Mouse (Mus musculus) hindbrain, embryonic 10.5 days (tissue): ENCODE results near the gene Gm42906. TPM values are rescaled to one million over a fixed set of nuclear protein-coding genes. Genes with fewer than 3 reads are reported as not detected.

Experiments
- DNase-seq: peaks from one replicate; pipeline ENCODE4 v3.0.0-alpha.2; 2017; ENCODE audit warnings: low spot score
- H3K27ac ChIP-seq: fragments of 300-500 bp; sonication (generic); 2 replicates; pipeline ENCODE4 v1.5.1; 2016; ENCODE audit warnings: mild to moderate bottlenecking, moderate library complexity
- H3K27me3 ChIP-seq: fragments of 300-500 bp; sonication (generic); 2 replicates; pipeline ENCODE4 v1.6.1; 2016; ENCODE audit warnings: mild to moderate bottlenecking; ENCODE audit not compliant: poor library complexity, insufficient read depth, severe bottlenecking
- H3K36me3 ChIP-seq: fragments of 300-500 bp; sonication (generic); 2 replicates; pipeline ENCODE4 v1.6.1; 2016; ENCODE audit warnings: mild to moderate bottlenecking, moderate library complexity
- H3K4me1 ChIP-seq: fragments of 300-500 bp; sonication (generic); replicated peaks from 2 replicates; pipeline ENCODE4 v1.6.1; 2016; ENCODE audit warnings: mild to moderate bottlenecking
- H3K4me3 ChIP-seq: fragments of 300-500 bp; sonication (generic); 2 replicates; pipeline ENCODE4 v1.5.1; 2016; ENCODE audit warnings: mild to moderate bottlenecking, moderate library complexity
- H3K9me3 ChIP-seq: fragments of 300-500 bp; sonication (generic); 2 replicates; pipeline ENCODE4 v1.6.1; 2016; ENCODE audit warnings: mild to moderate bottlenecking, moderate library complexity
- WGBS: fragments of 180-500 bp; shearing (Covaris S2); methylation state at CpG from one replicate; pipeline ENCODE4 v1.1.7; 2016; 5-methylcytosine and 5-hydroxymethylcytosine counted together
- polyA plus RNA-seq: library from polyadenylated mRNA; unstranded; fragments of >200 nt; fragmentation: Nextera tagmentation; extraction: Ambion mirVana; gene quantifications from 2 replicates; pipeline ENCODE4 v1.2.1, GENCODE M21; 2016

Gm42906 gene
- not detected in 2 replicates for polyA plus RNA-seq

GRCm38 (mm10) chr5:151428113-151428756 is at the start of gene Gm42906:
Gene Gm42906, minus strand, starts transcription at chr5:151428163.
- 75% methylated on average over 3 of the region's 3 CpGs for WGBS

GRCm38 (mm10) chr5:151445695-151446094 is 17.7 kb upstream of the Gm42906 start:
- DNase-seq = no peak
- Histone ChIP-seq H3K27me3 (no peaks in the 10 kb centered on the region), H3K4me3 (no peak overlapping the region), H3K9me3 (no peaks in the 10 kb centered on the region), H3K27ac (no peak overlapping the region), H3K36me3 (no peaks in the 10 kb centered on the region), H3K4me1 (no peaks in the 10 kb centered on the region)

More at GRCm38 (mm10) chr5:151428113-151428756, at the start of gene Gm42906:
- Histone ChIP-seq H3K27me3 (no peaks in the 10 kb centered on the region), H3K36me3 (no peaks in the 10 kb centered on the region), H3K9me3 (no peaks in the 10 kb centered on the region), H3K27ac (no peak within 1 kb of the TSS), H3K4me1 (0 out of 2 replicates have a peak, but pooled peaks cover 7% of the 10 kb centered on the region), H3K4me3 (no peak within 1 kb of the TSS)
- no peak for DNase-seq

GRCm38 (mm10) chr5:151435106-151435505 is 7.1 kb upstream of the Gm42906 start:
- no peaks in the 10 kb centered on the region for H3K27me3 ChIP-seq
- no peak for DNase-seq
- H3K4me1 ChIP-seq = 0 out of 2 replicates have a peak, but pooled peaks cover 7% of the 10 kb centered on the region
- no peaks in the 10 kb centered on the region for H3K9me3 ChIP-seq
- no peaks in the 10 kb centered on the region for H3K36me3 ChIP-seq
- H3K4me3 ChIP-seq = no peak overlapping the region
- H3K27ac ChIP-seq = no peak overlapping the region

- no peak overlapping the region for H3K27ac ChIP-seq
- H3K9me3 ChIP-seq = no peaks in the 10 kb centered on the region
- no peaks in the 10 kb centered on the region for H3K36me3 ChIP-seq
- H3K27me3 ChIP-seq = no peaks in the 10 kb centered on the region
- 81% methylated on average over 3 of the region's 3 CpGs for WGBS
- DNase-seq = no peak
- H3K4me3 ChIP-seq = no peak overlapping the region
- H3K4me1 ChIP-seq = 0 out of 2 replicates have a peak, but pooled peaks cover 7% of the 10 kb centered on the region
Measured at GRCm38 (mm10) chr5:151426466-151426865, 1.5 kb downstream of the Gm42906 start.

GRCm38 (mm10) chr5:151422692-151423091 is 5.3 kb downstream of the Gm42906 start:
- no peaks in the 10 kb centered on the region for H3K27me3 ChIP-seq
- no peaks in the 10 kb centered on the region for H3K9me3 ChIP-seq
- H3K4me1 ChIP-seq = no peaks in the 10 kb centered on the region
- no peaks in the 10 kb centered on the region for H3K36me3 ChIP-seq
- H3K27ac ChIP-seq = no peak overlapping the region
- WGBS = 94% methylated on average over 6 of the region's 6 CpGs
- DNase-seq = no peak
- H3K4me3 ChIP-seq = no peak overlapping the region

- DNase-seq = no peak
- no peaks in the 10 kb centered on the region for H3K9me3 ChIP-seq
- WGBS = 78% methylated on average over 7 of the region's 7 CpGs
- H3K4me3 ChIP-seq = no peak overlapping the region
- H3K27me3 ChIP-seq = no peaks in the 10 kb centered on the region
- no peak overlapping the region for H3K27ac ChIP-seq
- no peaks in the 10 kb centered on the region for H3K36me3 ChIP-seq
- H3K4me1 ChIP-seq = no peaks in the 10 kb centered on the region
Measured at GRCm38 (mm10) chr5:151421859-151422258, 6.1 kb downstream of the Gm42906 start.

GRCm38 (mm10) chr5:151418551-151418950 is 9.4 kb downstream of the Gm42906 start:
- 86% methylated on average over 2 of the region's 2 CpGs for WGBS
- H3K4me1 ChIP-seq = no peaks in the 10 kb centered on the region
- H3K27ac ChIP-seq = no peak overlapping the region
- H3K4me3 ChIP-seq = no peak overlapping the region
- DNase-seq = no peak
- no peaks in the 10 kb centered on the region for H3K36me3 ChIP-seq
- no peaks in the 10 kb centered on the region for H3K9me3 ChIP-seq
- no peaks in the 10 kb centered on the region for H3K27me3 ChIP-seq

GRCm38 (mm10) chr5:151417421-151418038 is 10.4 kb downstream of the Gm42906 start:
- Histone ChIP-seq H3K36me3 (no peaks in the 10 kb centered on the region), H3K4me1 (no peaks in the 10 kb centered on the region), H3K4me3 (no peak overlapping the region), H3K27ac (no peak overlapping the region), H3K27me3 (no peaks in the 10 kb centered on the region), H3K9me3 (no peaks in the 10 kb centered on the region)
- no peak for DNase-seq
- 83% methylated on average over 2 of the region's 2 CpGs for WGBS

- no peaks in the 10 kb centered on the region for H3K27me3 ChIP-seq
- no peak overlapping the region for H3K4me3 ChIP-seq
- no peaks in the 10 kb centered on the region for H3K4me1 ChIP-seq
- no peak overlapping the region for H3K27ac ChIP-seq
- H3K9me3 ChIP-seq = no peaks in the 10 kb centered on the region
- no peak for DNase-seq
- 45% methylated on average over 1 of the region's 1 CpGs for WGBS
- H3K36me3 ChIP-seq = no peaks in the 10 kb centered on the region
Measured at GRCm38 (mm10) chr5:151416988-151417387, 11.0 kb downstream of the Gm42906 start.

- Histone ChIP-seq H3K27me3 (no peaks in the 10 kb centered on the region), H3K9me3 (no peaks in the 10 kb centered on the region), H3K4me3 (no peak overlapping the region), H3K4me1 (peaks cover 7% of the 10 kb centered on the region), H3K36me3 (no peaks in the 10 kb centered on the region), H3K27ac (no peak overlapping the region)
- WGBS = 83% methylated on average over 3 of the region's 3 CpGs
- DNase-seq = no peak
Measured at GRCm38 (mm10) chr5:151413617-151414016, 14.3 kb downstream of the Gm42906 start.

GRCm38 (mm10) chr5:151412666-151413463 is 15.1 kb downstream of the Gm42906 start:
- no peak overlapping the region for H3K27ac ChIP-seq
- H3K9me3 ChIP-seq = no peaks in the 10 kb centered on the region
- no peak overlapping the region for H3K4me3 ChIP-seq
- no peak for DNase-seq
- no peaks in the 10 kb centered on the region for H3K27me3 ChIP-seq
- WGBS = 82% methylated on average over 11 of the region's 11 CpGs
- H3K4me1 ChIP-seq = peaks cover 12% of the 10 kb centered on the region
- no peaks in the 10 kb centered on the region for H3K36me3 ChIP-seq

GRCm38 (mm10) chr5:151410006-151410405 is 18.0 kb downstream of the Gm42906 start:
- peaks cover 12% of the 10 kb centered on the region for H3K4me1 ChIP-seq
- no peak for DNase-seq
- no peaks in the 10 kb centered on the region for H3K9me3 ChIP-seq
- H3K27me3 ChIP-seq = no peaks in the 10 kb centered on the region
- H3K27ac ChIP-seq = no peak overlapping the region
- no peaks in the 10 kb centered on the region for H3K36me3 ChIP-seq
- 73% methylated on average over 3 of the region's 3 CpGs for WGBS
- no peak overlapping the region for H3K4me3 ChIP-seq

- no peak overlapping the region for H3K4me3 ChIP-seq
- H3K9me3 ChIP-seq = no peaks in the 10 kb centered on the region
- H3K36me3 ChIP-seq = no peaks in the 10 kb centered on the region
- no peak overlapping the region for H3K27ac ChIP-seq
- DNase-seq = no peak
- H3K4me1 ChIP-seq = peaks cover 12% of the 10 kb centered on the region
- WGBS = 33% methylated on average over 1 of the region's 1 CpGs
- H3K27me3 ChIP-seq = no peaks in the 10 kb centered on the region
Measured at GRCm38 (mm10) chr5:151409282-151409681, 18.7 kb downstream of the Gm42906 start.
